Mouse (Mus musculus) kidney, postnatal 0 days (tissue): ENCODE results near the gene Tbc1d17. TPM values are rescaled to one million over a fixed set of nuclear protein-coding genes. Genes with fewer than 3 reads are reported as not detected.
A peak's percentile ranks its signal among the peaks of the same experiment; 100 is the strongest.
"Not testable (repeated sequence)": the region's sequence is repeated elsewhere in the genome, so short reads cannot be mapped to it uniquely, and the experiment has no call there.

Experiments
- ATAC-seq: fragments of 200-750 bp; cut with Nextera tagmentation; replicated peaks from 2 replicates; pipeline ENCODE4 v1.8.0; 2017; ENCODE audit warnings: low read depth, moderate number of reproducible peaks, moderate TSS enrichment, moderate library complexity; ENCODE audit not compliant: low FRiP score
- DNase-seq: peaks from one replicate; pipeline ENCODE4 v3.0.0-alpha.2; 2016; ENCODE audit warnings: low spot score
- H3K27ac ChIP-seq: fragments of 300-500 bp; sonication (generic); 2 replicates; pipeline ENCODE4 v1.5.1; 2014; ENCODE audit warnings: mild to moderate bottlenecking
- H3K27me3 ChIP-seq: fragments of 300-500 bp; sonication (generic); 2 replicates; pipeline ENCODE4 v1.6.1; 2014; ENCODE audit warnings: low read length, mixed read lengths; ENCODE audit not compliant: insufficient read depth
- H3K36me3 ChIP-seq: fragments of 300-500 bp; sonication (generic); 2 replicates; pipeline ENCODE4 v1.6.1; 2014; ENCODE audit warnings: low read length, mixed read lengths; ENCODE audit not compliant: insufficient read depth
- H3K4me1 ChIP-seq: fragments of 300-500 bp; sonication (generic); replicated peaks from 2 replicates; pipeline ENCODE4 v1.6.1; 2014; ENCODE audit warnings: antibody characterized with exemption, low read length, mixed read lengths; ENCODE audit not compliant: insufficient read depth
- H3K4me2 ChIP-seq: fragments of 300-500 bp; sonication (generic); 2 replicates; pipeline ENCODE4 v1.6.1; 2014; ENCODE audit warnings: mild to moderate bottlenecking, low read length, moderate library complexity, mixed read lengths
- H3K4me3 ChIP-seq: fragments of 300-500 bp; sonication (generic); replicated peaks from 2 replicates; pipeline ENCODE4 v1.5.1; 2014; ENCODE audit warnings: low read depth, low read length
- H3K9ac ChIP-seq: fragments of 300-500 bp; sonication (generic); 2 replicates; pipeline ENCODE4 v1.6.1; 2014; ENCODE audit warnings: low read depth, low read length
- H3K9me3 ChIP-seq: fragments of 300-500 bp; sonication (generic); replicated peaks from 2 replicates; pipeline ENCODE4 v1.6.1; 2016; ENCODE audit warnings: low read length, inconsistent platforms, mixed read lengths
- CTCF ChIP-seq: IDR thresholded peaks from 2 replicates; pipeline ENCODE4 v1.5.1; 2016; ENCODE audit warnings: antibody characterized with exemption, low read depth, mild to moderate bottlenecking, moderate library complexity
- WGBS: fragments of 180-500 bp; shearing (Covaris S2); extraction: QIAGEN DNeasy Blood & Tissue Kit; methylation state at CpG from one replicate; pipeline ENCODE4 v1.1.7; 2014; 5-methylcytosine and 5-hydroxymethylcytosine counted together
- polyA plus RNA-seq: library from polyadenylated mRNA; unstranded; fragments of >200 nt; fragmentation: Nextera tagmentation; extraction: Ambion mirVana; gene quantifications from 2 replicates; pipeline ENCODE4 v1.2.1, GENCODE M21; 2015

The Tbc1d17 gene
- polyA plus RNA-seq, 1 experiment from 2014 or later = 87.0 TPM

- ATAC-seq = no peak
- Histone ChIP-seq H3K36me3 (peaks cover 42% of the 10 kb centered on the region), H3K4me2 (no peak overlapping the region), H3K4me1 (peaks cover 14% of the 10 kb centered on the region), H3K9me3 (no peaks in the 10 kb centered on the region), H3K9ac (no peak overlapping the region), H3K27ac (no peak overlapping the region), H3K4me3 (no peak overlapping the region), H3K27me3 (no peaks in the 10 kb centered on the region)
- TF ChIP-seq CTCF = no peak
- 82% methylated on average over 7 of the region's 7 CpGs for WGBS
- DNase-seq = no peak
These were observed 38.1 kb upstream of the Tbc1d17 start for GRCm38 (mm10) chr7:44886964-44887363.

GRCm38 (mm10) chr7:44884637-44885036 is 35.8 kb upstream of the Tbc1d17 start:
- ATAC-seq = no peak
- TF ChIP-seq CTCF = no peak
- no peaks in the 10 kb centered on the region for H3K9me3 ChIP-seq
- H3K27ac ChIP-seq = no peak overlapping the region
- DNase-seq = no peak
- H3K9ac ChIP-seq = no peak overlapping the region
- no peak overlapping the region for H3K4me2 ChIP-seq
- H3K4me3 ChIP-seq = no peak overlapping the region
- H3K27me3 ChIP-seq = no peaks in the 10 kb centered on the region
- peaks cover 62% of the 10 kb centered on the region for H3K36me3 ChIP-seq
- H3K4me1 ChIP-seq = no peaks in the 10 kb centered on the region; the same call in 1 of the 2 replicates
- 95% methylated on average over 5 of the region's 5 CpGs for WGBS

GRCm38 (mm10) chr7:44883036-44883435 is 34.2 kb upstream of the Tbc1d17 start:
- Histone ChIP-seq H3K9me3 (no peaks in the 10 kb centered on the region), H3K4me3 (no peak overlapping the region), H3K4me1 (no peaks in the 10 kb centered on the region), H3K9ac (no peak overlapping the region), H3K4me2 (no peak overlapping the region), H3K27me3 (no peaks in the 10 kb centered on the region), H3K27ac (no peak overlapping the region), H3K36me3 (peaks cover 68% of the 10 kb centered on the region)
- ATAC-seq (no peak), DNase-seq (no peak)
- 95% methylated on average over 3 of the region's 3 CpGs for WGBS
- no peak for TF ChIP-seq CTCF

GRCm38 (mm10) chr7:44877833-44878232 is 29.0 kb upstream of the Tbc1d17 start:
- Histone ChIP-seq H3K9me3 (no peaks in the 10 kb centered on the region), H3K9ac (no peak overlapping the region), H3K4me1 (no peaks in the 10 kb centered on the region), H3K27ac (no peak overlapping the region), H3K4me3 (no peak overlapping the region), H3K36me3 (peaks cover 50% of the 10 kb centered on the region), H3K27me3 (no peaks in the 10 kb centered on the region), H3K4me2 (no peak overlapping the region)
- no peak for TF ChIP-seq CTCF
- DNase-seq (no peak), ATAC-seq (no peak)
- 85% methylated on average over 14 of the region's 14 CpGs for WGBS

- H3K9ac ChIP-seq, H3K36me3 ChIP-seq, H3K4me3 ChIP-seq, H3K27me3 ChIP-seq, DNase-seq, H3K27ac ChIP-seq, H3K4me2 ChIP-seq, H3K9me3 ChIP-seq, ATAC-seq: not testable (repeated sequence)
- 87% methylated on average over 2 of the region's 2 CpGs for WGBS
- peaks cover 18% of the 10 kb centered on the region for H3K4me1 ChIP-seq
- peak; percentile 41; the same call in 1 of the 2 replicates for TF ChIP-seq CTCF
These were observed 22.9 kb upstream of the Tbc1d17 start for GRCm38 (mm10) chr7:44871774-44872173.

- H3K9me3 ChIP-seq = no peaks in the 10 kb centered on the region
- WGBS = 79% methylated on average over 1 of the region's 1 CpGs
- no peak overlapping the region for H3K27ac ChIP-seq
- no peaks in the 10 kb centered on the region for H3K27me3 ChIP-seq
- H3K36me3 ChIP-seq = no peaks in the 10 kb centered on the region; the same call in 1 of the 2 replicates
- ATAC-seq (no peak), DNase-seq (no peak)
- no peak overlapping the region for H3K4me3 ChIP-seq
- TF ChIP-seq CTCF = no peak
- no peak overlapping the region for H3K9ac ChIP-seq
- peaks cover 24% of the 10 kb centered on the region for H3K4me1 ChIP-seq
- no peak overlapping the region for H3K4me2 ChIP-seq
These were observed 22.3 kb upstream of the Tbc1d17 start for GRCm38 (mm10) chr7:44871181-44871580.

GRCm38 (mm10) chr7:44870614-44871013 is 21.7 kb upstream of the Tbc1d17 start:
- Histone ChIP-seq H3K4me2 (peak overlapping the region; percentile 55), H3K27me3 (no peaks in the 10 kb centered on the region), H3K36me3 (peaks cover 4% of the 10 kb centered on the region; the same call in 1 of the 2 replicates), H3K9ac (0 out of 2 replicates have a peak overlapping the region, but pooled peaks have one; percentile 15), H3K4me3 (peak overlapping the region; percentile 96; the same call in 1 of the 2 replicates), H3K4me1 (peaks cover 30% of the 10 kb centered on the region), H3K27ac (peak overlapping the region; percentile 100), H3K9me3 (no peaks in the 10 kb centered on the region)
- 76% methylated on average over 6 of the region's 6 CpGs for WGBS
- ATAC-seq = no peak
- no peak for DNase-seq
- no peak for TF ChIP-seq CTCF
